Mouse (Mus musculus) kidney, embryonic 15.5 days (tissue): ENCODE measurements around the gene Draxin. TPM values are rescaled to one million over a fixed set of nuclear protein-coding genes. Genes with fewer than 3 reads are reported as not detected.

ENCODE experiments used
- ATAC-seq: fragments of 200-750 bp; cut with Nextera tagmentation; replicated peaks from 2 replicates; pipeline ENCODE4 v1.8.0; 2017; ENCODE audit warnings: moderate TSS enrichment; ENCODE audit not compliant: low FRiP score
- H3K27ac ChIP-seq: fragments of 300-500 bp; sonication (generic); 2 replicates; pipeline ENCODE4 v1.5.1; 2015; ENCODE audit warnings: mild to moderate bottlenecking, inconsistent platforms
- H3K27me3 ChIP-seq: fragments of 300-500 bp; sonication (generic); 2 replicates; pipeline ENCODE4 v1.6.1; 2015; ENCODE audit warnings: inconsistent platforms
- H3K36me3 ChIP-seq: fragments of 300-500 bp; sonication (generic); 2 replicates; pipeline ENCODE4 v1.6.1; 2015; ENCODE audit warnings: inconsistent platforms
- H3K4me1 ChIP-seq: fragments of 300-500 bp; sonication (generic); 2 replicates; pipeline ENCODE4 v1.6.1; 2015; ENCODE audit warnings: inconsistent platforms
- H3K4me2 ChIP-seq: fragments of 300-500 bp; sonication (generic); 2 replicates; pipeline ENCODE4 v1.6.1; 2015; ENCODE audit warnings: moderate library complexity, mild to moderate bottlenecking, inconsistent platforms
- H3K4me3 ChIP-seq: fragments of 300-500 bp; sonication (generic); replicated peaks from 2 replicates; pipeline ENCODE4 v1.5.1; 2015; ENCODE audit warnings: mild to moderate bottlenecking, inconsistent platforms
- H3K9ac ChIP-seq: fragments of 300-500 bp; sonication (generic); 2 replicates; pipeline ENCODE4 v1.6.1; 2015; ENCODE audit warnings: mild to moderate bottlenecking, inconsistent platforms
- H3K9me3 ChIP-seq: fragments of 300-500 bp; sonication (generic); replicated peaks from 2 replicates; pipeline ENCODE4 v1.6.1; 2016; ENCODE audit warnings: inconsistent platforms
- WGBS: fragments of 180-500 bp; shearing (Covaris S2); methylation state at CpG from one replicate; pipeline ENCODE4 v1.1.7; 2015; ENCODE audit warnings: mixed read lengths; 5-methylcytosine and 5-hydroxymethylcytosine counted together
- polyA plus RNA-seq: library from polyadenylated mRNA; unstranded; fragments of >200 nt; fragmentation: Nextera tagmentation; extraction: Ambion mirVana; gene quantifications from 2 replicates; pipeline ENCODE4 v1.2.1, GENCODE M21; 2015

The Draxin gene
- polyA plus RNA-seq, 1 experiment from 2014 or later: 0.62 TPM

GRCm38 (mm10) chr4:148150242-148150641, 19.7 kb upstream of the Draxin start:
- Histone ChIP-seq H3K4me1 (peaks cover 32% of the 10 kb centered on the region), H3K36me3 (peaks cover 24% of the 10 kb centered on the region), H3K9me3 (no peaks in the 10 kb centered on the region), H3K4me2 (peak overlapping the region; percentile 97), H3K27ac (peak overlapping the region; percentile 89), H3K9ac (no peak overlapping the region), H3K27me3 (0 out of 2 replicates have a peak, but pooled peaks cover 6% of the 10 kb centered on the region), H3K4me3 (no peak overlapping the region; the same call in 1 of the 2 replicates)
- 32% methylated on average over 7 of the region's 7 CpGs for WGBS
- no peak for ATAC-seq

GRCm38 (mm10) chr4:148149540-148149939, 19.0 kb upstream of the Draxin start:
- 29% methylated on average over 12 of the region's 12 CpGs for WGBS
- no peak overlapping the region for H3K4me3 ChIP-seq
- H3K36me3 ChIP-seq: peaks cover 29% of the 10 kb centered on the region
- peak overlapping the region; percentile 97 for H3K4me2 ChIP-seq
- no peak overlapping the region for H3K9ac ChIP-seq
- 0 out of 2 replicates have a peak, but pooled peaks have one; percentile 2 for ATAC-seq
- peaks cover 32% of the 10 kb centered on the region for H3K4me1 ChIP-seq
- no peaks in the 10 kb centered on the region for H3K9me3 ChIP-seq
- 0 out of 2 replicates have a peak, but pooled peaks cover 6% of the 10 kb centered on the region for H3K27me3 ChIP-seq
- H3K27ac ChIP-seq: peak overlapping the region; percentile 89

GRCm38 (mm10) chr4:148147714-148148113, 17.2 kb upstream of the Draxin start:
- H3K27me3 ChIP-seq: 0 out of 2 replicates have a peak, but pooled peaks cover 6% of the 10 kb centered on the region
- H3K9me3 ChIP-seq: no peaks in the 10 kb centered on the region
- no peak overlapping the region for H3K9ac ChIP-seq
- no peak overlapping the region for H3K27ac ChIP-seq
- H3K4me2 ChIP-seq: no peak overlapping the region
- ATAC-seq: no peak
- no peak overlapping the region for H3K4me3 ChIP-seq
- WGBS: 96% methylated on average over 2 of the region's 2 CpGs
- peaks cover 32% of the 10 kb centered on the region for H3K4me1 ChIP-seq
- H3K36me3 ChIP-seq: peaks cover 24% of the 10 kb centered on the region

GRCm38 (mm10) chr4:148143721-148144120, 13.2 kb upstream of the Draxin start:
- no peak overlapping the region for H3K4me2 ChIP-seq
- WGBS: 88% methylated on average over 5 of the region's 5 CpGs
- no peak overlapping the region for H3K4me3 ChIP-seq
- no peak overlapping the region for H3K27ac ChIP-seq
- no peaks in the 10 kb centered on the region for H3K9me3 ChIP-seq
- peaks cover 8% of the 10 kb centered on the region for H3K4me1 ChIP-seq
- no peak overlapping the region for H3K9ac ChIP-seq
- no peak for ATAC-seq
- H3K27me3 ChIP-seq: peaks cover 7% of the 10 kb centered on the region
- H3K36me3 ChIP-seq: peaks cover 24% of the 10 kb centered on the region

- Histone ChIP-seq H3K4me2 (peak overlapping the region; percentile 95), H3K9ac (peak overlapping the region; percentile 78), H3K4me3 (peak overlapping the region; percentile 78), H3K36me3 (peaks cover 6% of the 10 kb centered on the region), H3K27ac (peak overlapping the region; percentile 97), H3K4me1 (peaks cover 6% of the 10 kb centered on the region), H3K27me3 (peaks cover 25% of the 10 kb centered on the region), H3K9me3 (no peaks in the 10 kb centered on the region)
- WGBS: under 1% methylated on average over 65 of the region's 65 CpGs
- ATAC-seq: peak; percentile 95
Observed at GRCm38 (mm10) chr4:148140098-148141011, 9.9 kb upstream of the Draxin start.

GRCm38 (mm10) chr4:148139767-148140097, 9.2 kb upstream of the Draxin start:
- peak overlapping the region; percentile 78 for H3K4me3 ChIP-seq
- ATAC-seq: no peak
- H3K9ac ChIP-seq: peak overlapping the region; percentile 78
- peaks cover 26% of the 10 kb centered on the region for H3K27me3 ChIP-seq
- WGBS: under 1% methylated on average over 12 of the region's 12 CpGs
- peak overlapping the region; percentile 95 for H3K4me2 ChIP-seq
- H3K4me1 ChIP-seq: peaks cover 6% of the 10 kb centered on the region
- H3K9me3 ChIP-seq: no peaks in the 10 kb centered on the region
- no peaks in the 10 kb centered on the region; the same call in 1 of the 2 replicates for H3K36me3 ChIP-seq
- H3K27ac ChIP-seq: peak overlapping the region; percentile 97

- 82% methylated on average over 8 of the region's 8 CpGs for WGBS
- Histone ChIP-seq H3K4me2 (no peak overlapping the region), H3K4me1 (peaks cover 6% of the 10 kb centered on the region), H3K9ac (no peak overlapping the region), H3K4me3 (no peak overlapping the region), H3K27me3 (peaks cover 29% of the 10 kb centered on the region), H3K9me3 (no peaks in the 10 kb centered on the region), H3K36me3 (no peaks in the 10 kb centered on the region), H3K27ac (no peak overlapping the region)
- no peak for ATAC-seq
Observed at GRCm38 (mm10) chr4:148137503-148137902, 7.0 kb upstream of the Draxin start.

GRCm38 (mm10) chr4:148134988-148135387, 4.5 kb upstream of the Draxin start:
- Histone ChIP-seq H3K4me3 (no peak overlapping the region), H3K4me1 (peaks cover 27% of the 10 kb centered on the region), H3K27ac (no peak overlapping the region), H3K9ac (no peak overlapping the region), H3K36me3 (no peaks in the 10 kb centered on the region), H3K9me3 (no peaks in the 10 kb centered on the region), H3K27me3 (peaks cover 52% of the 10 kb centered on the region), H3K4me2 (no peak overlapping the region)
- ATAC-seq: no peak
- 87% methylated on average over 8 of the region's 8 CpGs for WGBS

GRCm38 (mm10) chr4:148131497-148132081, 1.1 kb upstream of the Draxin start:
- peaks cover 24% of the 10 kb centered on the region for H3K4me1 ChIP-seq
- H3K27ac ChIP-seq: no peak overlapping the region
- H3K27me3 ChIP-seq: peaks cover 53% of the 10 kb centered on the region
- no peaks in the 10 kb centered on the region for H3K36me3 ChIP-seq
- ATAC-seq: peak; percentile 74
- H3K4me2 ChIP-seq: peak overlapping the region; percentile 99
- no peaks in the 10 kb centered on the region for H3K9me3 ChIP-seq
- H3K9ac ChIP-seq: peak overlapping the region; percentile 78
- 1% methylated on average over 21 of the region's 21 CpGs for WGBS
- H3K4me3 ChIP-seq: peak overlapping the region; percentile 71

- WGBS: 2% methylated on average over 18 of the region's 18 CpGs
- Histone ChIP-seq H3K4me2 (peak within 1 kb of the TSS; percentile 99), H3K36me3 (no peaks in the 10 kb centered on the region), H3K9me3 (no peaks in the 10 kb centered on the region), H3K27me3 (peaks cover 53% of the 10 kb centered on the region), H3K4me1 (peaks cover 24% of the 10 kb centered on the region), H3K9ac (peak within 1 kb of the TSS; percentile 78), H3K27ac (peak within 1 kb of the TSS; percentile 37; the same call in 1 of the 2 replicates), H3K4me3 (peak within 1 kb of the TSS; percentile 71)
- ATAC-seq: no peak; the same call in 1 of the 2 replicates
Observed at GRCm38 (mm10) chr4:148130133-148130532, 365 bp downstream of the Draxin start, which contains the start of gene Mad2l2. Gene Mad2l2, plus strand, starts transcription at chr4:148130384.

GRCm38 (mm10) chr4:148128672-148129071, 1.8 kb downstream of the Draxin start:
- Histone ChIP-seq H3K4me2 (no peak overlapping the region), H3K27me3 (peaks cover 49% of the 10 kb centered on the region), H3K4me1 (peaks cover 24% of the 10 kb centered on the region), H3K27ac (no peak overlapping the region), H3K9ac (no peak overlapping the region), H3K36me3 (no peaks in the 10 kb centered on the region), H3K9me3 (no peaks in the 10 kb centered on the region), H3K4me3 (no peak overlapping the region)
- no peak for ATAC-seq
- WGBS: 68% methylated on average over 2 of the region's 2 CpGs

- peaks cover 24% of the 10 kb centered on the region for H3K4me1 ChIP-seq
- H3K4me3 ChIP-seq: no peak overlapping the region
- H3K9ac ChIP-seq: no peak overlapping the region
- H3K27me3 ChIP-seq: peaks cover 49% of the 10 kb centered on the region
- ATAC-seq: no peak
- 52% methylated on average over 1 of the region's 1 CpGs for WGBS
- H3K4me2 ChIP-seq: no peak overlapping the region
- H3K27ac ChIP-seq: no peak overlapping the region
- H3K9me3 ChIP-seq: no peaks in the 10 kb centered on the region
- no peaks in the 10 kb centered on the region for H3K36me3 ChIP-seq
Observed at GRCm38 (mm10) chr4:148128241-148128640, 2.3 kb downstream of the Draxin start.
